Comparison of ENCODE assay signal across 21 mouse cellular contexts in the genomic region with DNA sequence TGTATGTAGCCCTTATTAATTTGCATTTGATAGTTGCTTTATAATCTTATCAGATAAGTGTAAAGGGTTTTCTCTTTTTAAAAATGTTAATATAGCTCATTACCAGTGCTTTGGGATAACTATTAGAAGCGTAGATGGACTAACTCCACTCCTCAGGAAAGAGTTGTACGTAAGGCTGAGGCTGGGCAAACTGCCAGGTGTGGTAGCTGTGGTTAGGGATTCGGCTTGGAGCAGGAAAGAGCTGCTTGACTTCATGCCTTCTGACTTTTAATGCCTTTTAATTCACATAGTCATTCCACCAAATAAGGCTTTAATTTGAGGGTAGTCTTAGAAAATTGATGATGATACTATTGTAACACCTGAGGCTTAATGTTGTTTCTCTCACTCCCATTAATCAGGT. TPM values are rescaled to one million over a fixed set of nuclear protein-coding genes. Genes with fewer than 3 reads are reported as not detected.
DNase-seq lines count a peak whose midpoint lies in the region; ATAC-seq and TF ChIP-seq lines count a peak whose summit lies in the region.
"Had no signal": no experiment of that assay in that cellular context is flagged by ENCODE, and none has a peak within 500 bp of the region (broad histone marks: within the 10 kb centered on the region; RNA-seq: fewer than 3 reads in every experiment).

No protein-coding gene starts in this region.

- no peaks in the 10 kb centered on the region for H3K27me3 ChIP-seq in forebrain, embryonic 14.5 days (replicated peaks; ENCODE audit: control insufficient read depth, insufficient read depth, low read length)
- H3K27me3 ChIP-seq in forebrain, embryonic 16.5 days (replicated peaks; ENCODE audit: control insufficient read depth, insufficient read depth, low read length) = no peaks in the 10 kb centered on the region
- no peaks in the 10 kb centered on the region for H3K27me3 ChIP-seq in lung, embryonic 14.5 days (ENCODE audit: insufficient read depth, low read length)
- H3K27me3 ChIP-seq in midbrain, embryonic 11.5 days (ENCODE audit: control insufficient read depth, insufficient read depth, low read length) = no peaks in the 10 kb centered on the region
- H3K27me3 ChIP-seq: heart, embryonic 12.5 days; hindbrain, embryonic 15.5 days; limb, embryonic 12.5 days; liver, embryonic 15.5 days; neural tube, embryonic 12.5 days had no signal

- no peak for TF ChIP-seq CTCF in lung, embryonic 14.5 days (IDR thresholded peaks at IDR 0.05; ENCODE audit: low read depth)
- no peak for TF ChIP-seq CTCF in lung, adult 2 months (IDR thresholded peaks at IDR 0.05; ENCODE audit: insufficient read depth, low read length)

- no peaks in the 10 kb centered on the region for H3K9me3 ChIP-seq in forebrain, embryonic 14.5 days (replicated peaks; ENCODE audit: control insufficient read depth, low read length)
- H3K9me3 ChIP-seq in forebrain, embryonic 16.5 days (ENCODE audit: control insufficient read depth, low read length) = no peaks in the 10 kb centered on the region
- no peaks in the 10 kb centered on the region for H3K9me3 ChIP-seq in lung, embryonic 14.5 days (ENCODE audit: low read depth, low read length)
- H3K9me3 ChIP-seq in midbrain, embryonic 11.5 days (ENCODE audit: control insufficient read depth, low read length) = no peaks in the 10 kb centered on the region
- H3K9me3 ChIP-seq: heart, embryonic 12.5 days; hindbrain, embryonic 15.5 days; limb, embryonic 12.5 days; liver, embryonic 15.5 days; neural tube, embryonic 12.5 days had no signal

- 60% methylated on average over 3 of the region's 3 CpGs for WGBS in forebrain, embryonic 14.5 days
- 53% methylated on average over 3 of the region's 3 CpGs for WGBS in forebrain, embryonic 16.5 days
- 53% methylated on average over 3 of the region's 3 CpGs for WGBS in lung, embryonic 14.5 days
- 36% methylated on average over 3 of the region's 3 CpGs for WGBS in lung, adult 2 months
- WGBS in midbrain, embryonic 11.5 days = 97% methylated on average over 3 of the region's 3 CpGs

- no peak overlapping the region for H3K27ac ChIP-seq in forebrain, embryonic 14.5 days (ENCODE audit: low read depth, low read length)
- H3K27ac ChIP-seq in forebrain, embryonic 16.5 days (ENCODE audit: low read length) = no peak overlapping the region
- H3K27ac ChIP-seq in lung, embryonic 14.5 days (ENCODE audit: low read depth) = no peak overlapping the region
- H3K27ac ChIP-seq in midbrain, embryonic 11.5 days (ENCODE audit: low read depth, low read length) = no peak overlapping the region
- H3K27ac ChIP-seq: hindbrain, embryonic 15.5 days; limb, embryonic 12.5 days; liver, embryonic 15.5 days; neural tube, embryonic 12.5 days had no signal

- peaks cover 84% of the 10 kb centered on the region for H3K36me3 ChIP-seq in forebrain, embryonic 14.5 days (ENCODE audit: control insufficient read depth, insufficient read depth, low read length)
- H3K36me3 ChIP-seq in forebrain, embryonic 16.5 days (ENCODE audit: control insufficient read depth, insufficient read depth) = peaks cover 25% of the 10 kb centered on the region
- peaks cover 81% of the 10 kb centered on the region for H3K36me3 ChIP-seq in lung, embryonic 14.5 days (ENCODE audit: insufficient read depth)
- peaks cover 17% of the 10 kb centered on the region; the same call in 1 of the 2 replicates for H3K36me3 ChIP-seq in midbrain, embryonic 11.5 days (ENCODE audit: control insufficient read depth, insufficient read depth, low read length)

- no peak for TF ChIP-seq POLR2A in lung, adult 2 months (IDR thresholded peaks at IDR 0.05; ENCODE audit: borderline replicate concordance, extremely low read depth, low read depth, low read length)

- no peak overlapping the region for H3K4me3 ChIP-seq in forebrain, embryonic 14.5 days (ENCODE audit: low read depth, low read length)
- H3K4me3 ChIP-seq in forebrain, embryonic 16.5 days (replicated peaks; ENCODE audit: low read length) = no peak overlapping the region
- no peak overlapping the region for H3K4me3 ChIP-seq in lung, embryonic 14.5 days (ENCODE audit: low read depth, low read length)
- no peak overlapping the region for H3K4me3 ChIP-seq in lung, adult 2 months (replicated peaks; ENCODE audit: extremely low read depth, low read depth, low read length)
- no peak overlapping the region for H3K4me3 ChIP-seq in midbrain, embryonic 11.5 days (ENCODE audit: low read depth, low read length)
- H3K4me3 ChIP-seq: heart, embryonic 12.5 days; hindbrain, embryonic 15.5 days; limb, embryonic 12.5 days; liver, embryonic 15.5 days; neural tube, embryonic 12.5 days had no signal

- no peaks in the 10 kb centered on the region for H3K4me1 ChIP-seq in forebrain, embryonic 14.5 days (ENCODE audit: control insufficient read depth, insufficient read depth, low read length)
- H3K4me1 ChIP-seq in forebrain, embryonic 16.5 days (replicated peaks; ENCODE audit: control insufficient read depth, insufficient read depth, low read length) = no peaks in the 10 kb centered on the region
- no peaks in the 10 kb centered on the region for H3K4me1 ChIP-seq in lung, embryonic 14.5 days (ENCODE audit: insufficient read depth)
- H3K4me1 ChIP-seq in lung, adult 2 months (ENCODE audit: control insufficient read depth, insufficient read depth, low read length) = peaks cover 3% of the 10 kb centered on the region
- no peaks in the 10 kb centered on the region for H3K4me1 ChIP-seq in midbrain, embryonic 11.5 days (ENCODE audit: control insufficient read depth, insufficient read depth, low read length)
- H3K4me1 ChIP-seq: hindbrain, embryonic 15.5 days; limb, embryonic 12.5 days; neural tube, embryonic 12.5 days had no signal

- no peak for ATAC-seq in forebrain, embryonic 14.5 days
- no peak for ATAC-seq in forebrain, embryonic 16.5 days
- ATAC-seq in lung, embryonic 14.5 days (ENCODE audit: insufficient read depth) = no peak
- ATAC-seq in midbrain, embryonic 11.5 days (ENCODE audit: low FRiP score) = no peak
- ATAC-seq: intestine, postnatal 0 days had no signal

- H3K9ac ChIP-seq in forebrain, embryonic 14.5 days (ENCODE audit: low read length) = no peak overlapping the region
- H3K9ac ChIP-seq in forebrain, embryonic 16.5 days (replicated peaks; ENCODE audit: low read depth, low read length) = no peak overlapping the region
- H3K9ac ChIP-seq in lung, embryonic 14.5 days = no peak overlapping the region
- no peak overlapping the region for H3K9ac ChIP-seq in midbrain, embryonic 11.5 days (ENCODE audit: low read length)
- H3K9ac ChIP-seq: heart, embryonic 12.5 days; hindbrain, embryonic 15.5 days; limb, embryonic 12.5 days; liver, embryonic 15.5 days; neural tube, embryonic 12.5 days had no signal

- DNase-seq in forebrain, embryonic 14.5 days (ENCODE audit: low spot score) = peak; percentile 32
- peak; percentile 66 for DNase-seq in lung, embryonic 14.5 days
- no peak for DNase-seq in lung, adult 2 months
- peak; percentile 79 for DNase-seq in 416B (ENCODE audit: low read depth)
- peak; percentile 22 for DNase-seq in brain, adult 2 months (ENCODE audit: low read depth, low spot score)
- DNase-seq in midbrain, embryonic 11.5 days (ENCODE audit: low spot score, missing footprints) = no peak
- no peak for DNase-seq in layer of hippocampus, adult 11-12 months (ENCODE audit: low spot score)
- DNase-seq: cerebellum, adult 11 months; cerebellum, postnatal 14 days; heart, adult 11 months; kidney, postnatal 14 days; lung, postnatal 14 days; right cerebral cortex, adult 18-20 months; thymus, postnatal 14 days had no signal

- H3K4me2 ChIP-seq in forebrain, embryonic 14.5 days (ENCODE audit: low read length) = no peak overlapping the region
- no peak overlapping the region for H3K4me2 ChIP-seq in forebrain, embryonic 16.5 days (ENCODE audit: low read length)
- no peak overlapping the region for H3K4me2 ChIP-seq in lung, embryonic 14.5 days
- H3K4me2 ChIP-seq in midbrain, embryonic 11.5 days = no peak overlapping the region
- H3K4me2 ChIP-seq: heart, embryonic 12.5 days; hindbrain, embryonic 15.5 days; limb, embryonic 12.5 days; liver, embryonic 15.5 days; neural tube, embryonic 12.5 days had no signal

RNA-seq across cellular contexts. Expression of a gene that starts 24.5 kb away (rescaled TPM):
- polyA plus RNA-seq in forebrain, embryonic 14.5 days (2014; fragmentation: Nextera tagmentation; extraction: Ambion mirVana) = 164 and 176 TPM in 2 replicates
- polyA plus RNA-seq in forebrain, embryonic 16.5 days (2015; fragmentation: Nextera tagmentation; extraction: Ambion mirVana) = 196 and 230 TPM in 2 replicates
- polyA plus RNA-seq in lung, embryonic 14.5 days (2014; fragmentation: Nextera tagmentation; extraction: Ambion mirVana) = 181 and 185 TPM in 2 replicates
- 40.4 and 51.8 TPM in 2 replicates for polyA plus RNA-seq in lung, adult 2 months (2012; rRNA removed)
- polyA plus RNA-seq in midbrain, embryonic 11.5 days (2014; fragmentation: Nextera tagmentation; extraction: Ambion mirVana) = 253 and 285 TPM in 2 replicates

Comparison
In these comparisons a context has a peak if more than half of its experiments do, and no peak if none do; other contexts are left out.
1. DNase-seq: peak in forebrain, embryonic 14.5 days (single experiment), lung, embryonic 14.5 days (single experiment), 416B (single experiment) and brain, adult 2 months (single experiment); none in lung, adult 2 months (single experiment), midbrain, embryonic 11.5 days (single experiment) and layer of hippocampus, adult 11-12 months (single experiment).